Mouse (Mus musculus) E14TG2a.4 (cell line): ENCODE results near the gene Ezr.

Source experiments
- CTCF ChIP-seq: conservative IDR thresholded peaks from 2 replicates; pipeline ENCODE4 v1.5.1; 2014; ENCODE audit warnings: low read length
- NANOG ChIP-seq: IDR thresholded peaks from 2 replicates; pipeline ENCODE4 v1.6.1; 2014; ENCODE audit warnings: borderline replicate concordance, low read length, mixed read lengths
- POU5F1 ChIP-seq: IDR thresholded peaks from 2 replicates; pipeline ENCODE4 v1.6.1; 2014; ENCODE audit warnings: low read length, borderline replicate concordance

DNA sequence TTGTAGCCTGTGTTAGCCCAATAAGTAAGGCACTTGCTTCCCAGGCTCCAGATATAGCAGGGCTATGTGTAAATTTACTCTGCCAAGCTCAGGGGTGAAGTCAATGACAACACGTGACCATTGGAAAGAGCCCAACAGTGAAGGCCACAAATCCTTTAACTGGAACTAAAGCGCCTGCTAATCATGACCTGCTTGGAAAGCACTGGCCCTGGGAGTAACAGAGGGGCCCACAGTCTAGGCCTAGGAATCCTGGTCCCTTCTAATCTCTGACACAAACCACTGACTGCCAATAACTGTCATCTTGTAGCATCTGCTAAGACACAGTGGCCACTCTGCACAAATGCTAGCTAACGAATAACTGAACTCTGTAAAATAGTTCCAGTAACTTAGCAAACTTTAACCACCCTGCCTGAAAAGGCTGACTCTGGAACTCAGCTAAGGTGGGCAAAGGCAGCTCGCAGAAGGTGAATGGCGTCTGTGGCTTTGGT, 14.2 kb downstream of the Ezr start:
- TF ChIP-seq CTCF, result no peak
- no peak for TF ChIP-seq NANOG
- no peak for TF ChIP-seq POU5F1
